Mouse (Mus musculus) lung, postnatal 0 days (tissue): ENCODE results near the gene Neurog3.

ENCODE experiments used
- CTCF ChIP-seq: IDR thresholded peaks from 2 replicates; pipeline ENCODE4 v1.5.1; 2016; ENCODE audit warnings: antibody characterized with exemption, mild to moderate bottlenecking
- EP300 ChIP-seq: IDR thresholded peaks from 2 replicates; pipeline ENCODE4 v1.6.1; 2016; ENCODE audit warnings: antibody characterized with exemption, mild to moderate bottlenecking, control low read depth

DNA sequence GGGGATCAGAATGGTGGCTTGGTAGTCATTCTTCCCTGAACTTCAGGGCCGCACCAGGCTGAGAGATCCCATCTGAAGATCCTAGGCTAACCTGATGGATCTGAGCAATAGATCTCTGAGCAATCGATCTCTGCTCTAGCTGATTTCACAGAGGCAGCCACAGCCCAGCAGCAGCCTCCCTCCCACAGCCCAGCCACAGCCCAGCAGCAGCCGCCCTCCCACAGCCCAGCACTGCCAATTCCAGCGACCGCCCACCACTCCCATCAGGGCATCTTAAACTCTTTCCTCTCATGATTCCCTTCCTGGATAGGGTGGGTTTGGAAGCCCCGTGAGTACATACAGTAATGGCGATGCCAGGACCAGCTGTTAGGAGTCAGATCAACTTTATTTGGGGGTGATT is 43.8 kb upstream of the Neurog3 start:
- TF ChIP-seq CTCF (no peak), EP300 (no peak)
